12 mouse cellular contexts compared by ENCODE assay signal in the genomic region with DNA sequence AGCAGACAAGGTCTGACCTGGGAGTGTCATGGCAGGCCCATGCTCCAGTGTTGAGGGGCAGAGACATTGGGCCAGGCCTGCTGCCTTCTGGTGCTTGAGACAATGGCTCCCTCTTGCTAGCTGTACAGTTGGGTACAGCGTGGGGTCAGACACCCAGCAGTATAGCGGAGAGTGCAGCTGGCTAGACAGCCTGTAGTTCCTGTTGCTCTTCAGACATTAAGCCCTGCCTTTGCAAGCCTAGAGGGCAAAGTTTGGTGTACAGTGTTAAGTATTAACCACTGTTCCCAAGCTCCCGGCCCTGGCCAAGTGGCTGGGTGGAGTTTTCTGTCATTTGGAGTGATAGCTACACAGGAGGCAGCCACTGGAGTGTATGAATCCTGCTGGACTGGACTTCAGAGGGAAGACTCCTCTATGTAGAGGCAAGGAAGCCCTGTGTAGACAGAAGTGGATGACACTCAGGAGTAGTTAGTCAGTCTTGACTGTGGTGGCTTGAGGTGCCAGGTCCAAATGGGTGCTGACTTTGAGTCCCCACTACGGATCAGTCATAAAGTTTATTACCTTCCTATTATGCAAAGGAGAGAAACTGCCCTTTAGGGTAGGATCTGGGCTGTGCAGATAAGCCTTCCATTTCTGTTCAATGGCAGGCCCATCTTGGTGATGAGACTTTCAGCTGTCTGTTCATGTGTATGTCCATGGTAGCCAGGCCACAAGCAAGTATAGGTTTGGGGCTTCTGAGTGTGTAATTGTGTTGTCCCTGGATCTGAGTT. TPM values are rescaled to one million over a fixed set of nuclear protein-coding genes. Genes with fewer than 3 reads are reported as not detected.
DNase-seq lines count a peak whose midpoint lies in the region.
"Had no signal": no experiment of that assay in that cellular context is flagged by ENCODE, and none has a peak within 500 bp of the region (broad histone marks: within the 10 kb centered on the region; RNA-seq: fewer than 3 reads in every experiment).

No protein-coding gene starts in this region.

- no peak overlapping the region for H3K4me3 ChIP-seq in embryonic facial prominence, embryonic 10.5 days
- H3K4me3 ChIP-seq: limb, embryonic 15.5 days; midbrain, embryonic 15.5 days had no signal

- H3K4me1 ChIP-seq in embryonic facial prominence, embryonic 10.5 days: peaks cover 86% of the 10 kb centered on the region

- H3K27ac ChIP-seq in embryonic facial prominence, embryonic 10.5 days (replicated peaks): no peak overlapping the region
- H3K27ac ChIP-seq: limb, embryonic 15.5 days; midbrain, embryonic 15.5 days had no signal

- no peaks in the 10 kb centered on the region for H3K27me3 ChIP-seq in embryonic facial prominence, embryonic 10.5 days (replicated peaks; ENCODE audit: low read depth, poor library complexity, severe bottlenecking)
- H3K27me3 ChIP-seq: limb, embryonic 15.5 days; midbrain, embryonic 15.5 days had no signal

- WGBS in embryonic facial prominence, embryonic 10.5 days: 86% methylated on average over 4 of the region's 4 CpGs

- peak; percentile 25 for DNase-seq in adipocyte (ENCODE audit: low spot score)
- peak; percentile 92 for DNase-seq in kidney, adult 11 months
- DNase-seq in kidney, postnatal 36 days: peak; percentile 78 to 91
- DNase-seq in lung, postnatal 14 days: peak; percentile 15
- DNase-seq in spleen, adult 18-20 months: no peak
- DNase-seq in thymus, postnatal 10 days (ENCODE audit: low spot score in 2 of 2): no peak
- no peak for DNase-seq in gastrocnemius, postnatal 4 days (ENCODE audit: low spot score in 2 of 2)
- DNase-seq in embryonic facial prominence, embryonic 10.5 days (ENCODE audit: low spot score): no peak
- DNase-seq: cerebellum, adult 18-20 months; thymus, adult 2 months had no signal

- peaks cover 78% of the 10 kb centered on the region for H3K36me3 ChIP-seq in embryonic facial prominence, embryonic 10.5 days (replicated peaks)
- H3K36me3 ChIP-seq: midbrain, embryonic 15.5 days had no signal

- H3K9me3 ChIP-seq in embryonic facial prominence, embryonic 10.5 days: no peaks in the 10 kb centered on the region
- H3K9me3 ChIP-seq: limb, embryonic 15.5 days; midbrain, embryonic 15.5 days had no signal

RNA-seq across cellular contexts. Expression of a gene that starts 37.2 kb away (rescaled TPM):
- total RNA-seq in gastrocnemius, postnatal 4 days (2021): 10 to 100 TPM; 11.8 to 13.3 TPM
- 53.5 and 55.8 TPM in 2 replicates for polyA plus RNA-seq in embryonic facial prominence, embryonic 10.5 days (2016; fragmentation: Nextera tagmentation; extraction: Ambion mirVana)

Comparison
In these comparisons a context has a peak if more than half of its experiments do, and no peak if none do; other contexts are left out.
1. DNase-seq: peak in adipocyte (single experiment), kidney, adult 11 months (single experiment), kidney, postnatal 36 days (2 of 2) and lung, postnatal 14 days (single experiment); none in spleen, adult 18-20 months (0 of 2), thymus, postnatal 10 days (0 of 2), gastrocnemius, postnatal 4 days (0 of 2) and embryonic facial prominence, embryonic 10.5 days (single experiment).